Mouse (Mus musculus) liver, embryonic 16.5 days (tissue): ENCODE results near the gene Gm20721. TPM values are rescaled to one million over a fixed set of nuclear protein-coding genes. Genes with fewer than 3 reads are reported as not detected.
"Not testable (repeated sequence)": the region's sequence is repeated elsewhere in the genome, so short reads cannot be mapped to it uniquely, and the experiment has no call there.

Source experiments
- ATAC-seq: fragments of 200-750 bp; cut with Nextera tagmentation; 2 replicates; pipeline ENCODE4 v1.8.0; 2017; ENCODE audit warnings: low read depth, mild to moderate bottlenecking, moderate number of reproducible peaks, moderate library complexity
- H3K27ac ChIP-seq: fragments of 300-500 bp; sonication (generic); 2 replicates; pipeline ENCODE4 v1.5.1; 2014; ENCODE audit warnings: mild to moderate bottlenecking, low read length
- H3K27me3 ChIP-seq: fragments of 300-500 bp; sonication (generic); 2 replicates; pipeline ENCODE4 v1.6.1; 2014; ENCODE audit warnings: low read depth, low read length, mixed read lengths; ENCODE audit not compliant: control insufficient read depth, insufficient read depth
- H3K36me3 ChIP-seq: fragments of 300-500 bp; sonication (generic); 2 replicates; pipeline ENCODE4 v1.6.1; 2014; ENCODE audit warnings: mild to moderate bottlenecking; ENCODE audit not compliant: control insufficient read depth, insufficient read depth
- H3K4me1 ChIP-seq: fragments of 300-500 bp; sonication (generic); 2 replicates; pipeline ENCODE4 v1.6.1; 2014; ENCODE audit warnings: low read depth, low read length, mixed read lengths; ENCODE audit not compliant: control insufficient read depth
- H3K4me2 ChIP-seq: fragments of 300-500 bp; sonication (generic); 2 replicates; pipeline ENCODE4 v1.6.1; 2014; ENCODE audit warnings: low read depth, low read length, mixed read lengths
- H3K4me3 ChIP-seq: fragments of 300-500 bp; sonication (generic); 2 replicates; pipeline ENCODE4 v1.5.1; 2014; ENCODE audit warnings: low read depth, mild to moderate bottlenecking, low read length
- H3K9ac ChIP-seq: fragments of 300-500 bp; sonication (generic); 2 replicates; pipeline ENCODE4 v1.6.1; 2014; ENCODE audit warnings: low read depth, low read length
- H3K9me3 ChIP-seq: fragments of 300-500 bp; sonication (generic); replicated peaks from 2 replicates; pipeline ENCODE4 v1.6.1; 2016; ENCODE audit warnings: low read length; ENCODE audit not compliant: control insufficient read depth
- WGBS: fragments of 180-500 bp; shearing (Covaris S2); extraction: QIAGEN DNeasy Blood & Tissue Kit; methylation state at CpG from one replicate; pipeline ENCODE4 v1.1.7; 2014; ENCODE audit not compliant: insufficient replicate concordance; 5-methylcytosine and 5-hydroxymethylcytosine counted together
- polyA plus RNA-seq: library from polyadenylated mRNA; unstranded; fragments of >200 nt; fragmentation: Nextera tagmentation; extraction: Ambion mirVana; gene quantifications from 2 replicates; pipeline ENCODE4 v1.2.1, GENCODE M21; 2015

Gm20721 gene
- polyA plus RNA-seq, 1 experiment from 2014 or later = 34.8 TPM

- H3K9me3 ChIP-seq = no peaks in the 10 kb centered on the region; the same call in 1 of the 2 replicates
- no peak overlapping the region for H3K27ac ChIP-seq
- no peaks in the 10 kb centered on the region for H3K27me3 ChIP-seq
- H3K4me3 ChIP-seq = peak overlapping the region; percentile 95
- H3K36me3 ChIP-seq = no peaks in the 10 kb centered on the region
- ATAC-seq = no peak
- peak overlapping the region; percentile 97 for H3K4me2 ChIP-seq
- WGBS = 54% methylated on average over 8 of the region's 8 CpGs
- peak overlapping the region; percentile 10; the same call in 1 of the 2 replicates for H3K9ac ChIP-seq
- H3K4me1 ChIP-seq = peaks cover 11% of the 10 kb centered on the region
These were observed 20.0 kb downstream of the Gm20721 start for GRCm38 (mm10) chr2:174326481-174326880.

DNA sequence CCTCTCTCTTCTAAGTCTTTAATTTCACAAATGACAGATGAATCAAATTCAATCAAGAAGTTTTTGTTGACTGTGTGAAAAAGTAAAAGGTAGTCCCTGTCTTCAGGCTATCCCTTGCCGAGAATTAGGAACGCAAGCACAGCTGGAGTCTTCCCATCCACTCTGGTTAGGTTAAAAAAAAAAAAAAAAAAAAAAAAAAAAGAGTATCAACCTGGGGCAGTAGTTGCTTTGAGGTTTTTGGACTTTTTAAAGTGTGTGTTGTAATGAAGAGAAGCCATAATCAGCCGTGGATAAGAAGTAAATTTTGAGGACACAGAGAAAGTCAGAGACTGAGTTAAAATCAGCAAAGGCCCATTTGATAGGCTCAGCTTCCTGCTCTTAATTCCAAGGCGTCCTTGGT is 20.5 kb downstream of the Gm20721 start:
- peak overlapping the region; percentile 95 for H3K4me3 ChIP-seq
- ATAC-seq = no peak
- WGBS = 65% methylated on average over 4 of the region's 4 CpGs

DNA sequence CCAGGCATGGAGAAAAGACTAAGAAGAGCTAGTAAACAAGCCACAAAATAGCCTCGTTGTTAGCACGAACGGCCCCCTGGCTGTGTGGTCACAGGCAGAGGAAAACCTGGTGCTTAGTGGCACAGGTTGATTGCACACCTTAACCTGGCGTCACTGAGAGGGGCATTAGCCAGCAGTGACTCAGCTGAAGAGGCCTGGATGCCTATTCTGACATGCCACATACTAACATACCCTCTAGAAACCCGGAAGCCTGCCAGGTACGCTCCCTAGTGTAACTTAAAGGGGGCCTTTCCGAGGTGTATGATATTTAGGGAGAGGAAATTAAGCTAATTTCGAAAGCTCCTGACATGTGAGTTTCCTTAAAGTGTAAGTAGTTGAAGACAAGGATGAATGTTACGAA is 29.9 kb downstream of the Gm20721 start:
- Histone ChIP-seq H3K4me2 (no peak overlapping the region), H3K27ac (no peak overlapping the region), H3K4me3 (no peak overlapping the region), H3K4me1 (peaks cover 3% of the 10 kb centered on the region; the same call in 1 of the 2 replicates), H3K27me3 (no peaks in the 10 kb centered on the region), H3K36me3 (no peaks in the 10 kb centered on the region), H3K9me3 (no peaks in the 10 kb centered on the region), H3K9ac (no peak overlapping the region)
- 74% methylated on average over 9 of the region's 9 CpGs for WGBS
- no peak for ATAC-seq

More for the DNA sequence above, 20.5 kb downstream of the Gm20721 start:
- Histone ChIP-seq H3K9me3 (no peaks in the 10 kb centered on the region; the same call in 1 of the 2 replicates), H3K27me3 (no peaks in the 10 kb centered on the region), H3K27ac (no peak overlapping the region), H3K36me3 (no peaks in the 10 kb centered on the region), H3K9ac (no peak overlapping the region), H3K4me1 (peaks cover 11% of the 10 kb centered on the region), H3K4me2 (peak overlapping the region; percentile 97)

GRCm38 (mm10) chr2:174315445-174315844 is 31.1 kb downstream of the Gm20721 start:
- H3K4me2 ChIP-seq, ATAC-seq: not testable (repeated sequence)

GRCm38 (mm10) chr2:174312661-174313060 is 33.9 kb downstream of the Gm20721 start:
- H3K36me3 ChIP-seq = no peaks in the 10 kb centered on the region
- H3K4me2 ChIP-seq = no peak overlapping the region
- no peak overlapping the region for H3K4me3 ChIP-seq
- peaks cover 3% of the 10 kb centered on the region; the same call in 1 of the 2 replicates for H3K4me1 ChIP-seq
- no peak overlapping the region for H3K9ac ChIP-seq
- no peak for ATAC-seq
- 0 out of 2 replicates have a peak, but pooled peaks cover 2% of the 10 kb centered on the region for H3K27me3 ChIP-seq
- H3K9me3 ChIP-seq = no peaks in the 10 kb centered on the region
- WGBS = 68% methylated on average over 2 of the region's 2 CpGs
- H3K27ac ChIP-seq = no peak overlapping the region

More at GRCm38 (mm10) chr2:174315445-174315844, 31.1 kb downstream of the Gm20721 start:
- not testable (repeated sequence) for H3K27me3 ChIP-seq, H3K27ac ChIP-seq, H3K9ac ChIP-seq, H3K36me3 ChIP-seq, H3K4me3 ChIP-seq, H3K4me1 ChIP-seq, H3K9me3 ChIP-seq

DNA sequence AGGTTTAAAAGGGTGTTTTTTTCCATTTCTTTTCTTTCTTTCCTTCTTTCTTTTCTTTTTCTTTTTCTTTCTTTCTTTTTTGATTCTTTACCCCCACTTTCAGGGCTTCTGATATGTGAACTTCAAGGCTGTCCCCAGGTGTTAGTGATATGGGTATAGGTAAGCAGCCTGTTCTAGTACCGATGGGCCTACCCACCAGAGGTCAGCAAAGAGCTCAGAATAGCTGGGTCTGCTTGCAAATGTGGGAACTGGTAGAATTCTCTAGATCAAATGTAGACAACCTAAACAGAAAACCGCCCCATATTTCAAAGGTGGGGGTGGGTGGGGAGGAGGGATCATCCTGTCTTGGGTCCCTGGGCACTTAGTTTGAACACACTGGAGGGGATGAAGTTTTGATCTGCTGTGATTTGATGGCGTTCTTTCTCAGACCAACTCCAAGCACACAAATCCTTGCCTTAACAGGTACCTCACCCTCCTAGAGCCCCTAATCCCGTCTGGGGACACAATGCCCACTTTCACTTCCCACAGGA is 34.3 kb downstream of the Gm20721 start:
- Histone ChIP-seq H3K36me3 (no peaks in the 10 kb centered on the region), H3K9me3 (no peaks in the 10 kb centered on the region), H3K27ac (no peak overlapping the region), H3K4me2 (no peak overlapping the region), H3K4me3 (no peak overlapping the region), H3K9ac (no peak overlapping the region), H3K4me1 (peaks cover 3% of the 10 kb centered on the region; the same call in 1 of the 2 replicates), H3K27me3 (0 out of 2 replicates have a peak, but pooled peaks cover 2% of the 10 kb centered on the region)
- peak; percentile 32; the same call in 1 of the 2 replicates for ATAC-seq
- 28% methylated on average over 4 of the region's 4 CpGs for WGBS

GRCm38 (mm10) chr2:174311613-174312012 is 34.9 kb downstream of the Gm20721 start:
- Histone ChIP-seq H3K4me3 (no peak overlapping the region), H3K36me3 (no peaks in the 10 kb centered on the region), H3K27me3 (0 out of 2 replicates have a peak, but pooled peaks cover 2% of the 10 kb centered on the region), H3K27ac (no peak overlapping the region), H3K4me1 (peaks cover 3% of the 10 kb centered on the region; the same call in 1 of the 2 replicates), H3K4me2 (no peak overlapping the region), H3K9me3 (no peaks in the 10 kb centered on the region), H3K9ac (no peak overlapping the region)
- WGBS = 58% methylated on average over 1 of the region's 1 CpGs
- ATAC-seq = no peak

- no peak overlapping the region for H3K9ac ChIP-seq
- no peak overlapping the region for H3K27ac ChIP-seq
- H3K4me3 ChIP-seq = no peak overlapping the region
- no peak overlapping the region for H3K4me2 ChIP-seq
- no peaks in the 10 kb centered on the region for H3K36me3 ChIP-seq
- ATAC-seq = no peak
- 0 out of 2 replicates have a peak, but pooled peaks cover 2% of the 10 kb centered on the region for H3K27me3 ChIP-seq
- H3K4me1 ChIP-seq = peaks cover 3% of the 10 kb centered on the region; the same call in 1 of the 2 replicates
- WGBS = 12% methylated on average over 7 of the region's 7 CpGs
- no peaks in the 10 kb centered on the region for H3K9me3 ChIP-seq
These were observed 35.5 kb downstream of the Gm20721 start for GRCm38 (mm10) chr2:174310913-174311514.

- Histone ChIP-seq H3K4me1 (peaks cover 3% of the 10 kb centered on the region; the same call in 1 of the 2 replicates), H3K9me3 (no peaks in the 10 kb centered on the region), H3K27ac (no peak overlapping the region), H3K4me3 (no peak overlapping the region), H3K36me3 (no peaks in the 10 kb centered on the region), H3K27me3 (0 out of 2 replicates have a peak, but pooled peaks cover 2% of the 10 kb centered on the region), H3K4me2 (no peak overlapping the region), H3K9ac (no peak overlapping the region)
- ATAC-seq = no peak
- WGBS = 39% methylated on average over 3 of the region's 3 CpGs
These were observed 38.6 kb downstream of the Gm20721 start for GRCm38 (mm10) chr2:174307903-174308302.
